Mouse (Mus musculus): ENCODE results near the gene Tanc1.

- TF ChIP-seq CTCF (IDR thresholded peaks at IDR 0.05; ENCODE audit: insufficient read depth, low read depth, low read length) = no peak
- no peak for TF ChIP-seq POLR2A (IDR thresholded peaks at IDR 0.05; ENCODE audit: insufficient read depth, low read depth, low read length)
Observed at GRCm38 (mm10) chr2:59645515-59645914, 33.7 kb downstream of the Tanc1 start.
